Comparison of ENCODE assay signal across 20 mouse cellular contexts in the genomic region with DNA sequence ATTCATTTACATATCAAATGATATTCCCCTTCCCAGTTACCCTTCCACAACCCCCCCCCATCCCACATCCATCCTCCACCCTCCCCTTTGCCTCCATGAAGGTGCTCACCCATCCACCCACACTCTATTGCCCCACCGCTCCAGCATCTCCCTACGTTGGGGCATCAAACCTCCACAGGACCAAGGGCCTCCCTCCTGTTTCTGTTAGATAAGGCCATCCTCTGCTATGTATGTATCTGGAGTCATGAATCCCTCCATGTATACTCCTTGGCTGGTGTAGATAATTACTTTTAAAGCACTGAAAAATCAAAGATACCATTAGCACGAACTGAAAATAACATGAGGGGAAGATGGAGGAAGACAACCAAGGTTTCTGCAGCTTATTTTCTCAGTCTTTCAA.
"Had no signal": no experiment of that assay in that cellular context is flagged by ENCODE, and none has a peak within 500 bp of the region (broad histone marks: within the 10 kb centered on the region; RNA-seq: fewer than 3 reads in every experiment).

No protein-coding gene starts in this region.

- H3K9ac ChIP-seq: limb, embryonic 12.5 days; limb, embryonic 15.5 days; lung, embryonic 15.5 days; midbrain, embryonic 12.5 days; neural tube, embryonic 13.5 days had no signal

- H3K4me1 ChIP-seq: limb, embryonic 12.5 days; limb, embryonic 15.5 days; lung, embryonic 15.5 days; midbrain, embryonic 12.5 days; neural tube, embryonic 13.5 days had no signal

- ATAC-seq: intestine, postnatal 0 days; midbrain, embryonic 16.5 days had no signal

- H3K4me3 ChIP-seq: layer of hippocampus, adult 2 months; limb, embryonic 12.5 days; limb, embryonic 15.5 days; lung, embryonic 15.5 days; midbrain, embryonic 12.5 days; myocyte; neural tube, embryonic 13.5 days had no signal

- H3K36me3 ChIP-seq: limb, embryonic 12.5 days; limb, embryonic 15.5 days; lung, embryonic 15.5 days; midbrain, embryonic 12.5 days; neural tube, embryonic 13.5 days had no signal

- H3K27ac ChIP-seq: kidney, postnatal 0 days; layer of hippocampus, adult 2 months; limb, embryonic 12.5 days; limb, embryonic 15.5 days; lung, embryonic 15.5 days; midbrain, embryonic 12.5 days; neural tube, embryonic 13.5 days had no signal

- H3K9me3 ChIP-seq: limb, embryonic 12.5 days; limb, embryonic 15.5 days; lung, embryonic 15.5 days; midbrain, embryonic 12.5 days; neural tube, embryonic 13.5 days had no signal

- H3K4me2 ChIP-seq: limb, embryonic 12.5 days; limb, embryonic 15.5 days; lung, embryonic 15.5 days; midbrain, embryonic 12.5 days; neural tube, embryonic 13.5 days had no signal

- DNase-seq: kidney, adult 2 months; kidney, postnatal 25 days; layer of hippocampus, adult 9-11 months; left cerebral cortex, postnatal 4 days; lung, adult 18-20 months; lung, postnatal 10 days; lung, postnatal 36 days; retina, postnatal 1 day; thymus, adult 2 months; thymus, postnatal 25 days had no signal
